Mouse (Mus musculus) hindbrain, embryonic 12.5 days (tissue): ENCODE data around the gene Uhrf1bp1. TPM values are rescaled to one million over a fixed set of nuclear protein-coding genes. Genes with fewer than 3 reads are reported as not detected.

Experiments
- ATAC-seq: fragments of 200-750 bp; cut with Nextera tagmentation; 2 replicates; pipeline ENCODE4 v1.8.0; 2017; ENCODE audit warnings: moderate TSS enrichment; ENCODE audit not compliant: low FRiP score
- H3K27ac ChIP-seq: fragments of 300-500 bp; sonication (generic); 2 replicates; pipeline ENCODE4 v1.5.1; 2016; ENCODE audit warnings: mild to moderate bottlenecking
- H3K27me3 ChIP-seq: fragments of 300-500 bp; sonication (generic); 2 replicates; pipeline ENCODE4 v1.6.1; 2016; ENCODE audit warnings: mild to moderate bottlenecking
- H3K36me3 ChIP-seq: fragments of 300-500 bp; sonication (generic); 2 replicates; pipeline ENCODE4 v1.6.1; 2016; ENCODE audit warnings: mild to moderate bottlenecking
- H3K4me1 ChIP-seq: fragments of 300-500 bp; sonication (generic); 2 replicates; pipeline ENCODE4 v1.6.1; 2016
- H3K4me2 ChIP-seq: fragments of 300-500 bp; sonication (generic); replicated peaks from 2 replicates; pipeline ENCODE4 v1.6.1; 2016; ENCODE audit warnings: mild to moderate bottlenecking
- H3K4me3 ChIP-seq: fragments of 300-500 bp; sonication (generic); 2 replicates; pipeline ENCODE4 v1.5.1; 2016; ENCODE audit warnings: mild to moderate bottlenecking
- H3K9ac ChIP-seq: fragments of 300-500 bp; sonication (generic); 2 replicates; pipeline ENCODE4 v1.6.1; 2016; ENCODE audit warnings: mild to moderate bottlenecking, moderate library complexity
- H3K9me3 ChIP-seq: fragments of 300-500 bp; sonication (generic); replicated peaks from 2 replicates; pipeline ENCODE4 v1.6.1; 2016; ENCODE audit warnings: mild to moderate bottlenecking
- WGBS: fragments of 180-500 bp; shearing (Covaris S2); methylation state at CpG from one replicate; pipeline ENCODE4 v1.1.7; 2016; 5-methylcytosine and 5-hydroxymethylcytosine counted together
- polyA plus RNA-seq: library from polyadenylated mRNA; unstranded; fragments of >200 nt; fragmentation: Nextera tagmentation; extraction: Ambion mirVana; gene quantifications from 2 replicates; pipeline ENCODE4 v1.2.1, GENCODE M21; 2016

Gene Uhrf1bp1
- polyA plus RNA-seq, 1 experiment from 2014 or later, result 9.4 TPM

DNA sequence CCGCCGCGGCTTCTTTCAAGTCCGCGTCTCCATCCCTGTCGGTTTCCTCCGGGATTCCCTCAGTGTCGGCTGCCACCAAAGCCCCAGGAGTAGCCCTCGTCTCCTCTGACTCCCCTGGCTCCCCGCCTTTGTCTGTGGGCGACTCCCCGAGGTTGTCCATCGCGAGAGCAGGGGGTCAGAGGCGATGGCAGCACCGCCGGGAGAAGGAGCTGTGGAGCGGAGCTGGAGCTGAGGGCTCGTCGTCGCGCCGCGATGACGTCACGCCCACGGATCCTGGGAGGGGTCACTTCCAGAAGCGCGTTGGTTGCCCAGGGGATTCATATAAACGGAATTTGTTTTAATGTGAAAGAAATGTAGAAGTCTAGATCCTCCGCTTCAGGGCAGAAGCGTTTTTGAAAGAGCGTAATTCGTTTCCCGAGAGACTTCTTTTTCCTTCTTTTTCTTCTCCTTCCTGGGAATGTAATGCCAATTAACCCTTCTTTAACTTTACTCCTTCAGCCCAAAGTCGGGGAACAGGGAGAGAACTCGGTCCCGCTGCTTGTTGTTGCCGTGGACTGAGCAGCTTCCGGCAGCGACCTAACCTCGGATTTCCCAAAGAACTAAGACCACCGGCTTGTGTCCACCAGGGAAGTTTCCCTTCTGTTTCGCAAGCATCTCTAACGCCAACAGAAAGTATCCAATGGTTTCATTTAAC lies 51.4 kb downstream of the Uhrf1bp1 start:
- Histone ChIP-seq H3K4me2 (peak overlapping the region; percentile 91), H3K9ac (peak overlapping the region; percentile 91), H3K27me3 (no peaks in the 10 kb centered on the region), H3K4me1 (peaks cover 30% of the 10 kb centered on the region), H3K27ac (peak overlapping the region; percentile 57), H3K36me3 (peaks cover 22% of the 10 kb centered on the region), H3K9me3 (no peaks in the 10 kb centered on the region), H3K4me3 (peak overlapping the region; percentile 93)
- WGBS, result under 1% methylated on average over 45 of the region's 45 CpGs
- ATAC-seq, result 0 out of 2 replicates have a peak, but pooled peaks have one; percentile 45

DNA sequence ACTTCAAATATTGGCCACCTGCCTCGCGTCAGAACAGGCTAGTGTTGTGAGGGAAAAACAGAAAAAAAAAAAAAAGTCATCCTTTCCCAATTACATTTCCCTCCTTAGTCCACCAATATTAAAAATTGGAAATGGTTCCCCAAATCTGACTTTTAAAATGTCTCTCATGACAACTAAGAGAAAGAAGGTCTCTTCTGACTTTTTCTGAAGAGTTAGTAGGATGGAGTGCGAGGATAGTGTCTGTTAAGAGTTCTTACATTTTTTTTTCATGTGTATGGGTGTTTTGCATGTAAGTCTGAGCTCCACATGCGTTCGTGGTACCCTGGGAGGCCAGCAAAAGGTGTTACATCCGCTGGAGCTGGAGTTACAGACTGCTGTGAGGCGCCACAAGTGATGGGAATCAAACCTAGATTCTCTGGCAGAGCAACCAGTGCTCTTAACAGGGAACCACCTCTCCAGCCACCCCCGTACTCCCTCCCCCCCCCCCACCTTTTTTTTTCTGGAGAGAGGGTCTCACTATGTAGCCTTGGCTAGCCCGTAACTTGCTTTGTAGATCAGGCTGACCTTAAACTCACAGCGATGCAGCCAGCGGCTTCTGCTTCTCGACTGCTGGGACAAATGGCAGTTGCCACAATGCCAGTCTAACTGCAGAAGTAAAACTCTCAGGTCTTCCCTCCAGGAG lies 52.1 kb downstream of the Uhrf1bp1 start:
- peaks cover 30% of the 10 kb centered on the region for H3K4me1 ChIP-seq
- WGBS, result under 1% methylated on average over 12 of the region's 12 CpGs
- no peaks in the 10 kb centered on the region for H3K9me3 ChIP-seq
- H3K4me3 ChIP-seq, result peak overlapping the region; percentile 93
- H3K27ac ChIP-seq, result peak overlapping the region; percentile 86
- H3K9ac ChIP-seq, result peak overlapping the region; percentile 91
- peaks cover 18% of the 10 kb centered on the region for H3K36me3 ChIP-seq
- no peaks in the 10 kb centered on the region for H3K27me3 ChIP-seq
- ATAC-seq, result no peak
- peak overlapping the region; percentile 91 for H3K4me2 ChIP-seq

DNA sequence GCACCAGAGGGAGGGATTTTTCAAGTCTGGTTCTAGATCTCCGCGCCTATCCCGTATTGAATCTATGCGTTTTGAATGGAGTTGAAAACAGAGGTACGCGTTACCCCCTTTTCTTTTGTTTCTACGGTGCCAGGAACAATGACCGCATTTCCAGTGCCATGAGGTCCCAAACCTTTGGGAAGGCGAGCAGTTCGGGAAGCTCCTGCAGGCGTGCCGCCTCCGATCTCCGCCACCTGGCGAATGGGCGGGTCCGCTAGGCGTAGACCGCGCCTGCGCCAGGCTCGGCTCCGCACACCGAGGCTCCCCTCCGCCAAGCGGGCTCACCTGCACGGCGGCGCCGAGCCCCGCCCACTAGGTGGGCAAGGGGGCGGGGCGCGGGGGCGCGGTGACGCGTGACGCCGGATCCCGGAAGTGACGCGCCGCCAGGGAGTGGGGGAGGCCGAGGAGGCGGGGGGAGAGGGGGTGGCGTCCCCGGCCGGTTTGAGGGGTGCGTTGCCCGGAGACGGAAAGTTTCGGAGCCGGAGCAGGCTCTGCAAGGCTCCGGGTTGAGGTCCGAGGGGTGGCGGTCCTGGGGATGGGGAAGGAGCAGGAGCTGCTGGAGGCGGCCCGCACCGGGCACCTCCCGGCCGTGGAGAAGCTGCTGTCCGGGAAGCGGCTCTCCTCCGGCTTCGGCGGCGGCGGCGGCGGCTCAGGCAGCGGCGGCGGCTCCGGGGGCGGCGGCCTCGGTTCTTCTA lies 52.8 kb downstream of the Uhrf1bp1 start, which contains the start of gene Anks1:
Gene Anks1 (plus strand): TSS at position 419 of the 734 bp plus-strand sequence.
- H3K27me3 ChIP-seq, result no peaks in the 10 kb centered on the region
- peaks cover 30% of the 10 kb centered on the region for H3K4me1 ChIP-seq
- H3K4me2 ChIP-seq, result peak within 1 kb of the TSS; percentile 91
- under 1% methylated on average over 55 of the region's 78 CpGs for WGBS
- peaks cover 18% of the 10 kb centered on the region for H3K36me3 ChIP-seq
- peak within 1 kb of the TSS; percentile 91 for H3K9ac ChIP-seq
- H3K9me3 ChIP-seq, result no peaks in the 10 kb centered on the region
- H3K27ac ChIP-seq, result peak within 1 kb of the TSS; percentile 86
- peak; percentile 81 for ATAC-seq
- peak within 1 kb of the TSS; percentile 93 for H3K4me3 ChIP-seq

DNA sequence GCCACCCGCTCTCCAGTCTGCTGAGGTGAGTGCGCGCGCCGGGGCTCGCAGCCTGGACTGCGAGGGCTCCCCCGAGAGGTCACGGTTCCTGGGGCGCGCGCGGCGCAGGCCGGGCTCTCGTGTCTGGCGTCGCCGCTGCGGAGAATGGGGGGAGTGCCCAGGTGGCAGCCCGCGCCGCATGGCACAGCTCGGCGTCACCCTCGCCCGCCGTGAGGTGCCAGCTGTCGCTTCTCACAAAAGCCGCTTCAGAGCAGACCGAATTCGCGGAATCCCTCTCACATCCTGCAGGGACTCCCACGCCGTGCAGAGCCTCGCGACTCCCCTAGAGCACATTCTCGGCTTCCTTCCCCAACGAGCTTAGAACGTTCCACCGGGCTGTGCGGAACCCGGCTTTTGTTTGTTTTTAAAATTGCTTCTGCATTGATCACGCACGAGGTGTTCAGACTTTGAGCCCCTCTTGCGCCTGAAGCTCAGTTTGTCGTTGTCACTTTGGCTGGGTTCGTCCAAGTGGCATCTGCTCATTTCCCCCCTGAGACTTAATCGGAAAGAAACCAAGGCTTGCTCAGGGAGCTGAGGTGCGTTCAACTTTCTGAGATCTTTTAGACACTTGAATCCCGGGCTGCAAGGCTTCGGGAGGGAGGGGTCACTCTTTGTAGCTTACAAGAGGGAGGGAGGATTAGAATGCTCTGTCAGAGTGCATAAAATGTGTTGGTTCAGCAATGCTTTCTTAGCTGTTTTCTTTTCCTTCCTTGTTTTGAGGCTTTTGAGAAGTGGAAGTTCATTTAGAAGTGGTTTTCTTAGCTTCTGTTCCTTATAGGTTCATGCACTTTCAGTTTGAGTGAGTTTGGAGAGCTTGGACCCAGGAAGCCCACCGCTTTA lies 53.6 kb downstream of the Uhrf1bp1 start, which contains the start of gene Taf11:
Gene Taf11 (minus strand): TSS at position 223 of the 879 bp plus-strand sequence.
- ATAC-seq, result peak; percentile 60
- H3K36me3 ChIP-seq, result peaks cover 14% of the 10 kb centered on the region
- H3K27me3 ChIP-seq, result no peaks in the 10 kb centered on the region
- peak within 1 kb of the TSS; percentile 86 for H3K27ac ChIP-seq
- WGBS, result 2% methylated on average over 53 of the region's 53 CpGs
- peaks cover 30% of the 10 kb centered on the region for H3K4me1 ChIP-seq
- peak within 1 kb of the TSS; percentile 91 for H3K9ac ChIP-seq
- peak within 1 kb of the TSS; percentile 93 for H3K4me3 ChIP-seq
- H3K9me3 ChIP-seq, result no peaks in the 10 kb centered on the region
- H3K4me2 ChIP-seq, result peak within 1 kb of the TSS; percentile 91

GRCm38 (mm10) chr17:27911371-27911770 lies 55.1 kb downstream of the Uhrf1bp1 start:
- no peak for ATAC-seq
- no peak overlapping the region for H3K9ac ChIP-seq
- peaks cover 23% of the 10 kb centered on the region for H3K4me1 ChIP-seq
- no peaks in the 10 kb centered on the region for H3K27me3 ChIP-seq
- H3K4me3 ChIP-seq, result no peak overlapping the region
- H3K9me3 ChIP-seq, result no peaks in the 10 kb centered on the region
- WGBS, result 91% methylated on average over 7 of the region's 7 CpGs
- no peak overlapping the region for H3K27ac ChIP-seq
- 0 out of 2 replicates have a peak, but pooled peaks cover 9% of the 10 kb centered on the region for H3K36me3 ChIP-seq
- H3K4me2 ChIP-seq, result no peak overlapping the region

GRCm38 (mm10) chr17:27914742-27915141 lies 58.5 kb downstream of the Uhrf1bp1 start:
- no peaks in the 10 kb centered on the region for H3K27me3 ChIP-seq
- H3K4me2 ChIP-seq, result no peak overlapping the region
- 90% methylated on average over 4 of the region's 4 CpGs for WGBS
- no peak overlapping the region for H3K27ac ChIP-seq
- no peak for ATAC-seq
- no peak overlapping the region for H3K9ac ChIP-seq
- no peak overlapping the region for H3K4me3 ChIP-seq
- no peaks in the 10 kb centered on the region for H3K9me3 ChIP-seq
- 0 out of 2 replicates have a peak, but pooled peaks cover 9% of the 10 kb centered on the region for H3K36me3 ChIP-seq
- H3K4me1 ChIP-seq, result peaks cover 13% of the 10 kb centered on the region

- Histone ChIP-seq H3K4me1 (no peaks in the 10 kb centered on the region), H3K4me2 (no peak overlapping the region), H3K27ac (no peak overlapping the region), H3K4me3 (no peak overlapping the region), H3K27me3 (no peaks in the 10 kb centered on the region), H3K36me3 (0 out of 2 replicates have a peak, but pooled peaks cover 9% of the 10 kb centered on the region), H3K9ac (no peak overlapping the region), H3K9me3 (no peaks in the 10 kb centered on the region)
- WGBS, result 87% methylated on average over 4 of the region's 4 CpGs
- ATAC-seq, result no peak
These were observed 60.1 kb downstream of the Uhrf1bp1 start for GRCm38 (mm10) chr17:27916366-27916765.

- no peak overlapping the region for H3K4me2 ChIP-seq
- no peak overlapping the region for H3K9ac ChIP-seq
- H3K4me1 ChIP-seq, result peaks cover 3% of the 10 kb centered on the region; the same call in 1 of the 2 replicates
- H3K27ac ChIP-seq, result no peak overlapping the region
- ATAC-seq, result no peak
- H3K9me3 ChIP-seq, result no peaks in the 10 kb centered on the region
- H3K36me3 ChIP-seq, result no peaks in the 10 kb centered on the region
- H3K4me3 ChIP-seq, result no peak overlapping the region
- 85% methylated on average over 4 of the region's 4 CpGs for WGBS
- no peaks in the 10 kb centered on the region for H3K27me3 ChIP-seq
These were observed 64.4 kb downstream of the Uhrf1bp1 start for GRCm38 (mm10) chr17:27920676-27921075.

- Histone ChIP-seq H3K9ac (no peak overlapping the region), H3K27me3 (no peaks in the 10 kb centered on the region), H3K4me3 (no peak overlapping the region), H3K36me3 (no peaks in the 10 kb centered on the region), H3K27ac (no peak overlapping the region), H3K4me1 (peaks cover 3% of the 10 kb centered on the region; the same call in 1 of the 2 replicates), H3K4me2 (no peak overlapping the region), H3K9me3 (no peaks in the 10 kb centered on the region)
- ATAC-seq, result no peak
- 87% methylated on average over 11 of the region's 11 CpGs for WGBS
These were observed 66.0 kb downstream of the Uhrf1bp1 start for GRCm38 (mm10) chr17:27922174-27922712.

GRCm38 (mm10) chr17:27925054-27925453 lies 68.8 kb downstream of the Uhrf1bp1 start:
- H3K4me1 ChIP-seq, result peaks cover 3% of the 10 kb centered on the region; the same call in 1 of the 2 replicates
- H3K9ac ChIP-seq, result no peak overlapping the region
- no peaks in the 10 kb centered on the region for H3K9me3 ChIP-seq
- 91% methylated on average over 4 of the region's 4 CpGs for WGBS
- no peak for ATAC-seq
- H3K4me3 ChIP-seq, result no peak overlapping the region
- no peak overlapping the region for H3K4me2 ChIP-seq
- H3K27me3 ChIP-seq, result no peaks in the 10 kb centered on the region
- H3K27ac ChIP-seq, result no peak overlapping the region
- no peaks in the 10 kb centered on the region for H3K36me3 ChIP-seq

- ATAC-seq, result no peak
- no peak overlapping the region for H3K4me3 ChIP-seq
- no peak overlapping the region for H3K9ac ChIP-seq
- 78% methylated on average over 7 of the region's 7 CpGs for WGBS
- no peaks in the 10 kb centered on the region for H3K27me3 ChIP-seq
- peaks cover 3% of the 10 kb centered on the region; the same call in 1 of the 2 replicates for H3K4me1 ChIP-seq
- H3K36me3 ChIP-seq, result no peaks in the 10 kb centered on the region
- no peak overlapping the region for H3K4me2 ChIP-seq
- H3K9me3 ChIP-seq, result no peaks in the 10 kb centered on the region
- no peak overlapping the region for H3K27ac ChIP-seq
These were observed 69.3 kb downstream of the Uhrf1bp1 start for GRCm38 (mm10) chr17:27925504-27925903.
